9 mouse cellular contexts compared by ENCODE assay signal in the genomic region with DNA sequence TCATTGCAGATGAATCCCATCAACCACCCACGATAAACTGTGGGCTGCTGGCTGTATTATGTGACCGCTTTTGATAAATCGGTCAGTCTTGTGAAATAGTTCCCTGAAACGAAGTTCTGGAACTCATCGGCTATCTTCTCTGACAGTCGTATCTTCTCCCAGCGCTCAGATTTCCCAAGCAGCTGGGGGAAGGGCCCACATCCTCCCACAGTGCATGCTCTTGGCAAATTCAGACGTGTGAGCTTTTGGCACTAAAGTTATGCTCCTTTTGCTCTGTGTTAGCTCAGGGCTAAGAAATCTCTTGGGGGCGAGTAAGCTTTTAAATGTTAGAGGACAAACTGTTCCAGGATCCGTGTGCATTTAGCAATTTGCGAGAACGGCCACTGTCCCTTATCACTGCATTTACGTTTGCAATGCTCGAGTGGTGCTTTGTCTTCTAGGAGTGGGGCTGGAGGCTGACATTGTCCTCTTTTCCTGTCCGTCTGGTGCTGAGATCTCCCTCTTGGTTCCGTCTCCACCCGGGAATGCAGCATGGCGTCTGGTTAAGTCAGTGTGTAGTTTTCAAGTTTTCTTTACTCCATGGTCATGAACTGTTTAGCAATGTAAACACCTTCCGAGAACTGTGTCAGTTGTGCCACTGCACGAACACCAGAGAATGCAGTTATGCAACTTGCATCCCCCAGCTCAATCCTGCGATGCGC. TPM values are rescaled to one million over a fixed set of nuclear protein-coding genes. Genes with fewer than 3 reads are reported as not detected.
DNase-seq lines count a peak whose midpoint lies in the region; ATAC-seq and TF ChIP-seq lines count a peak whose summit lies in the region.
"Had no signal": no experiment of that assay in that cellular context is flagged by ENCODE, and none has a peak within 500 bp of the region (broad histone marks: within the 10 kb centered on the region; RNA-seq: fewer than 3 reads in every experiment).

No protein-coding gene starts in this region.

- no peak for TF ChIP-seq EP300 in stomach, postnatal 0 days (optimal IDR thresholded peaks at IDR 0.05)

- peak; percentile 66; the same call in 1 of the 2 replicates for ATAC-seq in stomach, postnatal 0 days (ENCODE audit: low FRiP score, low TSS enrichment)
- ATAC-seq in CD4-positive, CD25-positive, alpha-beta regulatory T cell, adult 4 months, result no peak

- H3K4me1 ChIP-seq in stomach, postnatal 0 days (replicated peaks; ENCODE audit: control insufficient read depth, insufficient read depth), result no peaks in the 10 kb centered on the region
- H3K4me1 ChIP-seq in forebrain, embryonic 10.5 days, result no peaks in the 10 kb centered on the region
- H3K4me1 ChIP-seq: limb, embryonic 12.5 days had no signal

- peak overlapping the region; percentile 21 for H3K4me2 ChIP-seq in stomach, postnatal 0 days (replicated peaks; ENCODE audit: low read depth)
- H3K4me2 ChIP-seq: limb, embryonic 12.5 days had no signal

- no peaks in the 10 kb centered on the region for H3K9me3 ChIP-seq in stomach, postnatal 0 days (ENCODE audit: control insufficient read depth, low read length)
- H3K9me3 ChIP-seq in forebrain, embryonic 10.5 days, result no peaks in the 10 kb centered on the region
- H3K9me3 ChIP-seq: limb, embryonic 12.5 days had no signal

- no peak overlapping the region for H3K4me3 ChIP-seq in stomach, postnatal 0 days (ENCODE audit: low read depth, low read length)
- H3K4me3 ChIP-seq in forebrain, embryonic 10.5 days, result no peak overlapping the region
- H3K4me3 ChIP-seq: limb, embryonic 12.5 days had no signal

- no peak overlapping the region for H3K9ac ChIP-seq in stomach, postnatal 0 days (ENCODE audit: low read length)
- H3K9ac ChIP-seq: limb, embryonic 12.5 days had no signal

- H3K27me3 ChIP-seq in stomach, postnatal 0 days (ENCODE audit: control insufficient read depth, insufficient read depth, low read length), result no peaks in the 10 kb centered on the region
- H3K27me3 ChIP-seq in forebrain, embryonic 10.5 days (ENCODE audit: poor library complexity, severe bottlenecking), result peaks cover 43% of the 10 kb centered on the region

- H3K36me3 ChIP-seq in stomach, postnatal 0 days (ENCODE audit: control insufficient read depth, insufficient read depth, low read length), result no peaks in the 10 kb centered on the region
- no peaks in the 10 kb centered on the region for H3K36me3 ChIP-seq in forebrain, embryonic 10.5 days (replicated peaks)
- H3K36me3 ChIP-seq: limb, embryonic 12.5 days had no signal

- 32% methylated on average over 22 of the region's 22 CpGs for WGBS in stomach, postnatal 0 days
- WGBS in forebrain, embryonic 10.5 days, result 79% methylated on average over 22 of the region's 22 CpGs

- TF ChIP-seq CTCF in stomach, postnatal 0 days (IDR thresholded peaks at IDR 0.05; ENCODE audit: low read depth), result 0 out of 2 replicates have a peak, but pooled peaks have one; percentile 5

- H3K27ac ChIP-seq in stomach, postnatal 0 days (replicated peaks), result no peak overlapping the region; the same call in 1 of the 2 replicates
- no peak overlapping the region for H3K27ac ChIP-seq in forebrain, embryonic 10.5 days
- H3K27ac ChIP-seq: limb, embryonic 12.5 days had no signal

- DNase-seq in kidney, adult 11 months, result peak; percentile 2
- DNase-seq in kidney, adult 18-20 months, result no peak
- DNase-seq in heart, adult 9 months (ENCODE audit: low spot score in 2 of 2), result peak; percentile 81
- DNase-seq in kidney, postnatal 4 days, result peak; percentile 39 to 58
- peak; percentile 31 for DNase-seq in stomach, postnatal 0 days (ENCODE audit: low spot score)
- no peak for DNase-seq in forebrain, embryonic 10.5 days (ENCODE audit: extremely low spot score, low spot score)
- DNase-seq in thymus, adult 18-20 months, result no peak

RNA-seq across cellular contexts. Expression of a gene that starts 12.3 kb away (rescaled TPM):
- polyA plus RNA-seq in stomach, postnatal 0 days (2015; fragmentation: Nextera tagmentation; extraction: Ambion mirVana), result 3.8 and 5.0 TPM in 2 replicates
- 31.6 and 34.4 TPM in 2 replicates for polyA plus RNA-seq in forebrain, embryonic 10.5 days (2016; fragmentation: Nextera tagmentation; extraction: Ambion mirVana)
- polyA plus RNA-seq in CD4-positive, CD25-positive, alpha-beta regulatory T cell, adult 4 months (2017; shearing (Covaris generic)), result 1 to 10 TPM; 2.7 to 4.1 TPM

Comparison
In these comparisons a context has a peak if more than half of its experiments do, and no peak if none do; other contexts are left out.
1. DNase-seq: peak in kidney, adult 11 months (single experiment), heart, adult 9 months (2 of 2), kidney, postnatal 4 days (2 of 2) and stomach, postnatal 0 days (single experiment); none in kidney, adult 18-20 months (single experiment), forebrain, embryonic 10.5 days (single experiment) and thymus, adult 18-20 months (0 of 2).